Mouse (Mus musculus): ENCODE results near the gene Erc1. TPM values are rescaled to one million over a fixed set of nuclear protein-coding genes. Genes with fewer than 3 reads are reported as not detected.

Erc1 gene
- polyA plus RNA-seq, 1 experiment from 2014 or later: 33.7 TPM

- WGBS: 90% methylated on average over 1 of the region's 1 CpGs
- Histone ChIP-seq H3K4me3 (ENCODE audit: low read depth, low read length) (no peak overlapping the region), H3K4me2 (ENCODE audit: low read depth, low read length, severe bottlenecking) (no peak overlapping the region), H3K36me3 (ENCODE audit: control insufficient read depth, insufficient read depth, low read length) (no peaks in the 10 kb centered on the region), H3K27ac (ENCODE audit: low read depth, low read length) (no peak overlapping the region), H3K4me1 (replicated peaks; ENCODE audit: control insufficient read depth, insufficient read depth, low read length) (no peaks in the 10 kb centered on the region), H3K27me3 (ENCODE audit: control insufficient read depth, insufficient read depth, low read length) (no peaks in the 10 kb centered on the region), H3K9me3 (ENCODE audit: control insufficient read depth, low read length) (no peaks in the 10 kb centered on the region), H3K9ac (ENCODE audit: low read length) (no peak overlapping the region)
- ATAC-seq (replicated peaks; ENCODE audit: low FRiP score) (no peak), DNase-seq (ENCODE audit: low spot score) (no peak)
Measured at GRCm38 (mm10) chr6:119584061-119584460, 263.9 kb downstream of the Erc1 start.

- Histone ChIP-seq H3K27me3 (ENCODE audit: control insufficient read depth, insufficient read depth, low read length) (no peaks in the 10 kb centered on the region), H3K9ac (ENCODE audit: low read length) (no peak overlapping the region), H3K4me2 (ENCODE audit: low read depth, low read length, severe bottlenecking) (no peak overlapping the region), H3K9me3 (ENCODE audit: control insufficient read depth, low read length) (no peaks in the 10 kb centered on the region), H3K27ac (ENCODE audit: low read depth, low read length) (no peak overlapping the region), H3K4me3 (ENCODE audit: low read depth, low read length) (no peak overlapping the region), H3K4me1 (replicated peaks; ENCODE audit: control insufficient read depth, insufficient read depth, low read length) (no peaks in the 10 kb centered on the region), H3K36me3 (ENCODE audit: control insufficient read depth, insufficient read depth, low read length) (no peaks in the 10 kb centered on the region)
- 97% methylated on average over 5 of the region's 5 CpGs for WGBS
- ATAC-seq (replicated peaks; ENCODE audit: low FRiP score) (no peak), DNase-seq (ENCODE audit: low spot score) (no peak)
Measured at GRCm38 (mm10) chr6:119583165-119583564, 264.8 kb downstream of the Erc1 start.

GRCm38 (mm10) chr6:119576706-119577105 lies 271.3 kb downstream of the Erc1 start:
- DNase-seq (ENCODE audit: low spot score) (no peak), ATAC-seq (replicated peaks; ENCODE audit: low FRiP score) (no peak)
- no peak overlapping the region for H3K27ac ChIP-seq (ENCODE audit: low read depth, low read length)
- H3K9me3 ChIP-seq (ENCODE audit: control insufficient read depth, low read length): no peaks in the 10 kb centered on the region
- H3K4me2 ChIP-seq (ENCODE audit: low read depth, low read length, severe bottlenecking): no peak overlapping the region
- H3K27me3 ChIP-seq (ENCODE audit: control insufficient read depth, insufficient read depth, low read length): no peaks in the 10 kb centered on the region
- no peak overlapping the region for H3K9ac ChIP-seq (ENCODE audit: low read length)
- H3K4me3 ChIP-seq (ENCODE audit: low read depth, low read length): no peak overlapping the region
- WGBS: 96% methylated on average over 4 of the region's 4 CpGs
- no peaks in the 10 kb centered on the region for H3K4me1 ChIP-seq (replicated peaks; ENCODE audit: control insufficient read depth, insufficient read depth, low read length)
- no peaks in the 10 kb centered on the region; the same call in 1 of the 2 replicates for H3K36me3 ChIP-seq (ENCODE audit: control insufficient read depth, insufficient read depth, low read length)

- Histone ChIP-seq H3K4me3 (ENCODE audit: low read depth, low read length) (no peak overlapping the region), H3K9me3 (ENCODE audit: control insufficient read depth, low read length) (no peaks in the 10 kb centered on the region), H3K4me1 (replicated peaks; ENCODE audit: control insufficient read depth, insufficient read depth, low read length) (no peaks in the 10 kb centered on the region), H3K27ac (ENCODE audit: low read depth, low read length) (no peak overlapping the region), H3K27me3 (ENCODE audit: control insufficient read depth, insufficient read depth, low read length) (no peaks in the 10 kb centered on the region), H3K36me3 (ENCODE audit: control insufficient read depth, insufficient read depth, low read length) (no peaks in the 10 kb centered on the region; the same call in 1 of the 2 replicates), H3K9ac (ENCODE audit: low read length) (no peak overlapping the region), H3K4me2 (ENCODE audit: low read depth, low read length, severe bottlenecking) (no peak overlapping the region)
- 95% methylated on average over 12 of the region's 12 CpGs for WGBS
- no peak for ATAC-seq (replicated peaks; ENCODE audit: low FRiP score)
- DNase-seq (ENCODE audit: low spot score): no peak
Measured at GRCm38 (mm10) chr6:119575331-119575730, 272.6 kb downstream of the Erc1 start.

GRCm38 (mm10) chr6:119572296-119572695 lies 275.7 kb downstream of the Erc1 start:
- Histone ChIP-seq H3K36me3 (ENCODE audit: control insufficient read depth, insufficient read depth, low read length) (no peaks in the 10 kb centered on the region; the same call in 1 of the 2 replicates), H3K27ac (ENCODE audit: low read depth, low read length) (no peak overlapping the region), H3K4me3 (ENCODE audit: low read depth, low read length) (no peak overlapping the region), H3K27me3 (ENCODE audit: control insufficient read depth, insufficient read depth, low read length) (no peaks in the 10 kb centered on the region), H3K4me2 (ENCODE audit: low read depth, low read length, severe bottlenecking) (no peak overlapping the region), H3K4me1 (replicated peaks; ENCODE audit: control insufficient read depth, insufficient read depth, low read length) (no peaks in the 10 kb centered on the region), H3K9me3 (ENCODE audit: control insufficient read depth, low read length) (no peaks in the 10 kb centered on the region), H3K9ac (ENCODE audit: low read length) (no peak overlapping the region)
- WGBS: 92% methylated on average over 7 of the region's 7 CpGs
- ATAC-seq (replicated peaks; ENCODE audit: low FRiP score) (no peak), DNase-seq (ENCODE audit: low spot score) (no peak)

- no peak for DNase-seq (ENCODE audit: low spot score)
Measured at GRCm38 (mm10) chr6:119570797-119571196, 277.2 kb downstream of the Erc1 start.

GRCm38 (mm10) chr6:119568339-119568738 lies 279.6 kb downstream of the Erc1 start:
- H3K4me3 ChIP-seq (ENCODE audit: low read depth, low read length): no peak overlapping the region
- ATAC-seq (replicated peaks; ENCODE audit: low FRiP score) (no peak), DNase-seq (ENCODE audit: low spot score) (no peak)
- H3K27me3 ChIP-seq (ENCODE audit: control insufficient read depth, insufficient read depth, low read length): no peaks in the 10 kb centered on the region
- 83% methylated on average over 2 of the region's 2 CpGs for WGBS
- H3K9ac ChIP-seq (ENCODE audit: low read length): no peak overlapping the region
- H3K9me3 ChIP-seq (ENCODE audit: control insufficient read depth, low read length): no peaks in the 10 kb centered on the region
- H3K36me3 ChIP-seq (ENCODE audit: control insufficient read depth, insufficient read depth, low read length): no peaks in the 10 kb centered on the region
- H3K27ac ChIP-seq (ENCODE audit: low read depth, low read length): no peak overlapping the region
- no peak overlapping the region for H3K4me2 ChIP-seq (ENCODE audit: low read depth, low read length, severe bottlenecking)
- no peaks in the 10 kb centered on the region for H3K4me1 ChIP-seq (replicated peaks; ENCODE audit: control insufficient read depth, insufficient read depth, low read length)

More at GRCm38 (mm10) chr6:119570797-119571196, 277.2 kb downstream of the Erc1 start:
- no peak overlapping the region for H3K4me3 ChIP-seq (ENCODE audit: low read depth, low read length)
- no peaks in the 10 kb centered on the region; the same call in 1 of the 2 replicates for H3K36me3 ChIP-seq (ENCODE audit: control insufficient read depth, insufficient read depth, low read length)
- ATAC-seq (replicated peaks; ENCODE audit: low FRiP score): no peak
- H3K9me3 ChIP-seq (ENCODE audit: control insufficient read depth, low read length): no peaks in the 10 kb centered on the region
- H3K27me3 ChIP-seq (ENCODE audit: control insufficient read depth, insufficient read depth, low read length): no peaks in the 10 kb centered on the region
- H3K4me2 ChIP-seq (ENCODE audit: low read depth, low read length, severe bottlenecking): no peak overlapping the region
- no peaks in the 10 kb centered on the region for H3K4me1 ChIP-seq (replicated peaks; ENCODE audit: control insufficient read depth, insufficient read depth, low read length)
- H3K27ac ChIP-seq (ENCODE audit: low read depth, low read length): no peak overlapping the region
- WGBS: 85% methylated on average over 4 of the region's 4 CpGs
- H3K9ac ChIP-seq (ENCODE audit: low read length): no peak overlapping the region

- DNase-seq (ENCODE audit: low spot score) (no peak), ATAC-seq (replicated peaks; ENCODE audit: low FRiP score) (no peak)
- 92% methylated on average over 23 of the region's 23 CpGs for WGBS
- Histone ChIP-seq H3K36me3 (ENCODE audit: control insufficient read depth, insufficient read depth, low read length) (no peaks in the 10 kb centered on the region), H3K4me2 (ENCODE audit: low read depth, low read length, severe bottlenecking) (no peak overlapping the region), H3K4me3 (ENCODE audit: low read depth, low read length) (no peak overlapping the region), H3K9ac (ENCODE audit: low read length) (no peak overlapping the region), H3K4me1 (replicated peaks; ENCODE audit: control insufficient read depth, insufficient read depth, low read length) (no peaks in the 10 kb centered on the region), H3K27me3 (ENCODE audit: control insufficient read depth, insufficient read depth, low read length) (no peaks in the 10 kb centered on the region), H3K9me3 (ENCODE audit: control insufficient read depth, low read length) (no peaks in the 10 kb centered on the region), H3K27ac (ENCODE audit: low read depth, low read length) (no peak overlapping the region)
Measured at GRCm38 (mm10) chr6:119565451-119566379, 282.3 kb downstream of the Erc1 start.

GRCm38 (mm10) chr6:119562558-119562957 lies 285.4 kb downstream of the Erc1 start:
- Histone ChIP-seq H3K4me2 (ENCODE audit: low read depth, low read length, severe bottlenecking) (no peak overlapping the region), H3K9ac (ENCODE audit: low read length) (no peak overlapping the region), H3K4me1 (replicated peaks; ENCODE audit: control insufficient read depth, insufficient read depth, low read length) (no peaks in the 10 kb centered on the region), H3K36me3 (ENCODE audit: control insufficient read depth, insufficient read depth, low read length) (no peaks in the 10 kb centered on the region), H3K9me3 (ENCODE audit: control insufficient read depth, low read length) (no peaks in the 10 kb centered on the region), H3K27ac (ENCODE audit: low read depth, low read length) (no peak overlapping the region), H3K4me3 (ENCODE audit: low read depth, low read length) (no peak overlapping the region), H3K27me3 (ENCODE audit: control insufficient read depth, insufficient read depth, low read length) (no peaks in the 10 kb centered on the region)
- ATAC-seq (replicated peaks; ENCODE audit: low FRiP score) (no peak), DNase-seq (ENCODE audit: low spot score) (no peak)
- 91% methylated on average over 10 of the region's 10 CpGs for whole genome bisulfite sequencing

Measured in forebrain, embryonic 11.5 days (tissue).